Mouse (Mus musculus): ENCODE data around the gene Car9. TPM values are rescaled to one million over a fixed set of nuclear protein-coding genes. Genes with fewer than 3 reads are reported as not detected.

The Car9 gene
- polyA plus RNA-seq, 1 experiment from 2014 or later: 3.8 TPM

- H3K4me1 ChIP-seq (ENCODE audit: control insufficient read depth, insufficient read depth, low read length): peaks cover 12% of the 10 kb centered on the region
- H3K4me2 ChIP-seq (ENCODE audit: low read depth, low read length): no peak overlapping the region
- WGBS: 76% methylated on average over 5 of the region's 5 CpGs
- H3K9ac ChIP-seq (ENCODE audit: low read length): no peak overlapping the region
- no peak overlapping the region for H3K4me3 ChIP-seq (ENCODE audit: low read length)
- H3K9me3 ChIP-seq (replicated peaks; ENCODE audit: control insufficient read depth, low read length): peaks cover 3% of the 10 kb centered on the region
- H3K36me3 ChIP-seq (ENCODE audit: control insufficient read depth, insufficient read depth): 0 out of 2 replicates have a peak, but pooled peaks cover under 1% of the 10 kb centered on the region
- no peak for ATAC-seq (replicated peaks; ENCODE audit: extremely low read depth, insufficient read depth, low FRiP score)
- no peaks in the 10 kb centered on the region for H3K27me3 ChIP-seq (ENCODE audit: control insufficient read depth, insufficient read depth, low read length)
- no peak overlapping the region for H3K27ac ChIP-seq (ENCODE audit: low read length)
Observed at GRCm38 (mm10) chr4:43490801-43491200, 16.0 kb upstream of the Car9 start.

- no peak for ATAC-seq (replicated peaks; ENCODE audit: extremely low read depth, insufficient read depth, low FRiP score)
- WGBS: 44% methylated on average over 12 of the region's 12 CpGs
- H3K9ac ChIP-seq (ENCODE audit: low read length): no peak overlapping the region; the same call in 1 of the 2 replicates
Observed at GRCm38 (mm10) chr4:43492101-43492820, 14.5 kb upstream of the Car9 start.

GRCm38 (mm10) chr4:43492821-43493185 lies 14.0 kb upstream of the Car9 start, which contains the start of gene Ccdc107:
Ccdc107 (plus strand) TSS chr4:43492900.
- peaks cover 3% of the 10 kb centered on the region for H3K9me3 ChIP-seq (replicated peaks; ENCODE audit: control insufficient read depth, low read length)
- peak within 1 kb of the TSS; percentile 76 for H3K4me3 ChIP-seq (ENCODE audit: low read length)
- ATAC-seq (replicated peaks; ENCODE audit: extremely low read depth, insufficient read depth, low FRiP score): peak; percentile 98
- peaks cover 16% of the 10 kb centered on the region for H3K4me1 ChIP-seq (ENCODE audit: control insufficient read depth, insufficient read depth, low read length)
- H3K4me2 ChIP-seq (ENCODE audit: low read depth, low read length): peak within 1 kb of the TSS; percentile 80
- peak within 1 kb of the TSS; percentile 74 for H3K9ac ChIP-seq (ENCODE audit: low read length)
- WGBS: under 1% methylated on average over 25 of the region's 25 CpGs
- 0 out of 2 replicates have a peak, but pooled peaks cover 3% of the 10 kb centered on the region for H3K36me3 ChIP-seq (ENCODE audit: control insufficient read depth, insufficient read depth)
- peak within 1 kb of the TSS; percentile 69 for H3K27ac ChIP-seq (ENCODE audit: low read length)
- H3K27me3 ChIP-seq (ENCODE audit: control insufficient read depth, insufficient read depth, low read length): no peaks in the 10 kb centered on the region

More at GRCm38 (mm10) chr4:43492101-43492820, 14.5 kb upstream of the Car9 start:
- H3K9me3 ChIP-seq (replicated peaks; ENCODE audit: control insufficient read depth, low read length): peaks cover 3% of the 10 kb centered on the region
- H3K27me3 ChIP-seq (ENCODE audit: control insufficient read depth, insufficient read depth, low read length): no peaks in the 10 kb centered on the region
- H3K27ac ChIP-seq (ENCODE audit: low read length): peak overlapping the region; percentile 69
- H3K4me3 ChIP-seq (ENCODE audit: low read length): peak overlapping the region; percentile 33
- H3K4me1 ChIP-seq (ENCODE audit: control insufficient read depth, insufficient read depth, low read length): peaks cover 12% of the 10 kb centered on the region
- 0 out of 2 replicates have a peak, but pooled peaks cover 3% of the 10 kb centered on the region for H3K36me3 ChIP-seq (ENCODE audit: control insufficient read depth, insufficient read depth)
- H3K4me2 ChIP-seq (ENCODE audit: low read depth, low read length): peak overlapping the region; percentile 57

GRCm38 (mm10) chr4:43493186-43493845 lies 13.4 kb upstream of the Car9 start:
- H3K4me3 ChIP-seq (ENCODE audit: low read length): peak overlapping the region; percentile 76
- H3K9ac ChIP-seq (ENCODE audit: low read length): peak overlapping the region; percentile 74
- H3K27ac ChIP-seq (ENCODE audit: low read length): peak overlapping the region; percentile 69
- peak overlapping the region; percentile 80 for H3K4me2 ChIP-seq (ENCODE audit: low read depth, low read length)
- WGBS: under 1% methylated on average over 47 of the region's 47 CpGs
- peak; percentile 90 for ATAC-seq (replicated peaks; ENCODE audit: extremely low read depth, insufficient read depth, low FRiP score)
- H3K36me3 ChIP-seq (ENCODE audit: control insufficient read depth, insufficient read depth): 0 out of 2 replicates have a peak, but pooled peaks cover 3% of the 10 kb centered on the region
- H3K9me3 ChIP-seq (replicated peaks; ENCODE audit: control insufficient read depth, low read length): peaks cover 3% of the 10 kb centered on the region
- H3K4me1 ChIP-seq (ENCODE audit: control insufficient read depth, insufficient read depth, low read length): peaks cover 21% of the 10 kb centered on the region
- no peaks in the 10 kb centered on the region for H3K27me3 ChIP-seq (ENCODE audit: control insufficient read depth, insufficient read depth, low read length)

- Histone ChIP-seq H3K4me2 (ENCODE audit: low read depth, low read length) (peak overlapping the region; percentile 80), H3K9me3 (replicated peaks; ENCODE audit: control insufficient read depth, low read length) (peaks cover 3% of the 10 kb centered on the region), H3K27me3 (ENCODE audit: control insufficient read depth, insufficient read depth, low read length) (no peaks in the 10 kb centered on the region), H3K9ac (ENCODE audit: low read length) (peak overlapping the region; percentile 74), H3K4me1 (ENCODE audit: control insufficient read depth, insufficient read depth, low read length) (peaks cover 26% of the 10 kb centered on the region), H3K4me3 (ENCODE audit: low read length) (peak overlapping the region; percentile 76), H3K27ac (ENCODE audit: low read length) (peak overlapping the region; percentile 69), H3K36me3 (ENCODE audit: control insufficient read depth, insufficient read depth) (0 out of 2 replicates have a peak, but pooled peaks cover 3% of the 10 kb centered on the region)
- no peak for ATAC-seq (replicated peaks; ENCODE audit: extremely low read depth, insufficient read depth, low FRiP score)
- under 1% methylated on average over 9 of the region's 9 CpGs for WGBS
Observed at GRCm38 (mm10) chr4:43493846-43494240, 12.9 kb upstream of the Car9 start.

- Histone ChIP-seq H3K4me1 (ENCODE audit: control insufficient read depth, insufficient read depth, low read length) (peaks cover 33% of the 10 kb centered on the region), H3K27ac (ENCODE audit: low read length) (no peak overlapping the region), H3K36me3 (ENCODE audit: control insufficient read depth, insufficient read depth) (0 out of 2 replicates have a peak, but pooled peaks cover 3% of the 10 kb centered on the region), H3K9ac (ENCODE audit: low read length) (no peak overlapping the region), H3K4me3 (ENCODE audit: low read length) (no peak overlapping the region), H3K9me3 (replicated peaks; ENCODE audit: control insufficient read depth, low read length) (no peaks in the 10 kb centered on the region), H3K27me3 (ENCODE audit: control insufficient read depth, insufficient read depth, low read length) (no peaks in the 10 kb centered on the region), H3K4me2 (ENCODE audit: low read depth, low read length) (no peak overlapping the region)
- 36% methylated on average over 6 of the region's 6 CpGs for WGBS
- no peak for ATAC-seq (replicated peaks; ENCODE audit: extremely low read depth, insufficient read depth, low FRiP score)
Observed at GRCm38 (mm10) chr4:43496587-43496986, 10.2 kb upstream of the Car9 start.

- Histone ChIP-seq H3K9ac (ENCODE audit: low read length) (peak overlapping the region; percentile 79; the same call in 1 of the 2 replicates), H3K36me3 (ENCODE audit: control insufficient read depth, insufficient read depth) (0 out of 2 replicates have a peak, but pooled peaks cover 3% of the 10 kb centered on the region), H3K27me3 (ENCODE audit: control insufficient read depth, insufficient read depth, low read length) (no peaks in the 10 kb centered on the region), H3K4me3 (ENCODE audit: low read length) (no peak overlapping the region), H3K4me1 (ENCODE audit: control insufficient read depth, insufficient read depth, low read length) (peaks cover 33% of the 10 kb centered on the region), H3K27ac (ENCODE audit: low read length) (no peak overlapping the region), H3K9me3 (replicated peaks; ENCODE audit: control insufficient read depth, low read length) (no peaks in the 10 kb centered on the region), H3K4me2 (ENCODE audit: low read depth, low read length) (peak overlapping the region; percentile 89; the same call in 1 of the 2 replicates)
- 92% methylated on average over 8 of the region's 8 CpGs for WGBS
- ATAC-seq (replicated peaks; ENCODE audit: extremely low read depth, insufficient read depth, low FRiP score): no peak
Observed at GRCm38 (mm10) chr4:43497405-43497804, 9.4 kb upstream of the Car9 start.

GRCm38 (mm10) chr4:43497946-43498345 lies 8.8 kb upstream of the Car9 start:
- H3K27me3 ChIP-seq (ENCODE audit: control insufficient read depth, insufficient read depth, low read length): no peaks in the 10 kb centered on the region
- peak overlapping the region; percentile 89 for H3K4me2 ChIP-seq (ENCODE audit: low read depth, low read length)
- peaks cover 33% of the 10 kb centered on the region for H3K4me1 ChIP-seq (ENCODE audit: control insufficient read depth, insufficient read depth, low read length)
- H3K9ac ChIP-seq (ENCODE audit: low read length): peak overlapping the region; percentile 79
- WGBS: 52% methylated on average over 4 of the region's 4 CpGs
- H3K4me3 ChIP-seq (ENCODE audit: low read length): peak overlapping the region; percentile 77
- no peak overlapping the region for H3K27ac ChIP-seq (ENCODE audit: low read length)
- H3K9me3 ChIP-seq (replicated peaks; ENCODE audit: control insufficient read depth, low read length): no peaks in the 10 kb centered on the region
- no peak for ATAC-seq (replicated peaks; ENCODE audit: extremely low read depth, insufficient read depth, low FRiP score)
- 0 out of 2 replicates have a peak, but pooled peaks cover 3% of the 10 kb centered on the region for H3K36me3 ChIP-seq (ENCODE audit: control insufficient read depth, insufficient read depth)
